Mouse (Mus musculus): ENCODE data around the gene 4930451I11Rik. TPM values are rescaled to one million over a fixed set of nuclear protein-coding genes. Genes with fewer than 3 reads are reported as not detected.

Gene 4930451I11Rik
- total and polyA plus RNA-seq, 3 experiments: not detected

- TF ChIP-seq ZMIZ1 (IDR thresholded peaks at IDR 0.05; ENCODE audit: low read depth, low read length) (peak; percentile 38; the same call in 1 of the 2 replicates), POLR2AphosphoS2 (IDR thresholded peaks at IDR 0.05; ENCODE audit: low read length) (peak; percentile 81), ETS1 (IDR thresholded peaks at IDR 0.05; ENCODE audit: low read depth, low read length) (no peak), CHD2 (IDR thresholded peaks at IDR 0.05; ENCODE audit: low read length) (no peak), POLR2A (IDR thresholded peaks at IDR 0.05; ENCODE audit: control insufficient read depth in 1 of 2, insufficient read depth in 1 of 2, low read depth in 1 of 2, low read length in 2 of 2, poor library complexity in 1 of 2) (peak in 1 of 2 experiments; percentile 17; a peak in 1 of 4 replicates)
- Histone ChIP-seq H3K36me3 (ENCODE audit: control insufficient read depth in 1 of 2, insufficient read depth in 2 of 2, low read length in 2 of 2) (peaks cover 13 to 26% of the 10 kb centered on the region in 2 experiments), H3K4me1 (ENCODE audit: control insufficient read depth in 1 of 2, insufficient read depth in 2 of 2, low read length in 2 of 2) (peaks cover 0 to 19% of the 10 kb centered on the region in 2 experiments; a peak in 3 of 4 replicates), H3K9ac (ENCODE audit: control insufficient read depth, low read depth, low read length, poor library complexity, severe bottlenecking) (no peak overlapping the region), H3K9me3 (replicated peaks; ENCODE audit: insufficient read depth, low read length) (no peaks in the 10 kb centered on the region), H3K27ac (ENCODE audit: control insufficient read depth, low read depth, low read length) (peak overlapping the region; percentile 15), H3K79me2 (ENCODE audit: control insufficient read depth, insufficient read depth, low read length, poor library complexity) (peaks cover 44% of the 10 kb centered on the region), H3K4me3 (ENCODE audit: control insufficient read depth in 1 of 2, insufficient read depth in 1 of 2, low read depth in 2 of 2, low read length in 2 of 2) (no peak overlapping the region), H3K27me3 (ENCODE audit: control insufficient read depth in 1 of 2, insufficient read depth in 2 of 2, low read length in 2 of 2) (no peaks in the 10 kb centered on the region)
- peak; percentile 55 for DNase-seq (ENCODE audit: low read depth, low spot score)
Measured at GRCm38 (mm10) chr7:126793456-126794270, 37.8 kb downstream of the 4930451I11Rik start.

DNA sequence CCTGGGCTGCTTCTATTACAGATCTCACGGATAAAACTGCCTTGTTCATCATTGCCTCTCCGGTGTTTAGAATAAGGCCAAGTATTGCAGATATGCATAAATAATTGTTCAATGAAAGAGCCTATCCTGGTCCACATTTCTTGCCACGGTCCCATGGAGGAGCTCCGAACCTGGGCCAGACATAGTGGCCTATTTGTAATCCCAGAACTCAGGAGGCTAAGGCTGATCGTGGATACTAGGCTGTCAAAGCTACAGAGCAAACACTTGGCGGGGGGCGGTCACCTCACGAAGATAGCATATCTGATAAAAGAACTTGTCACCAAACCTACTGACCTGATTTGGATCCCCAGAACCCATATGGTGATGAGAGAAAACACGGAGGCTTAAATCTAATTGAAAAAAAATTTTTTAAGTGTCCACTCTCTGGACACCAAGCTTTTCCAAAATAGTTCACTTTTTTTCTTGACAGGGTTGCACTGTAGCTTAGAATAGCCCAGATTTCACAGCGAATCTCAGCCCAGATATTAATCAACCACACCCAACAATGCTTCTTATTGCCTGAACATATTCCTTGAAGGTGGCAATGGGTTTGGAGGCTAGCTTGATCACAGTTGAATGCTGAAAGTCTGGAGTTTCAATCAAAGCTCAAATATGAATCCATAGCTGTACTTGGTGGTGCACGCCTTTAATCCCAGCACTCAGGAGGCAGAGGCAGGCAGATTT is 38.6 kb downstream of the 4930451I11Rik start:
- TF ChIP-seq RCOR1 (IDR thresholded peaks at IDR 0.05; ENCODE audit: low read depth, low read length) (peak; percentile 86), MAZ (IDR thresholded peaks at IDR 0.05; ENCODE audit: low read depth, low read length) (no peak), ZKSCAN1 (IDR thresholded peaks at IDR 0.05; ENCODE audit: low read depth, low read length) (peak; percentile 2; the same call in 1 of the 2 replicates), ZNF384 (IDR thresholded peaks at IDR 0.05; ENCODE audit: low read depth, low read length) (0 out of 2 replicates have a peak, but pooled peaks have one; percentile 27), POLR2A (IDR thresholded peaks at IDR 0.05; ENCODE audit: control insufficient read depth in 1 of 2, insufficient read depth in 1 of 2, low read depth in 1 of 2, low read length in 2 of 2, poor library complexity in 1 of 2) (peak in 1 of 2 experiments; percentile 12; a peak in 2 of 4 replicates), HCFC1 (IDR thresholded peaks at IDR 0.05; ENCODE audit: low read depth, low read length) (no peak), GATA1 (IDR thresholded peaks at IDR 0.05; ENCODE audit: low read depth, low read length) (peak; percentile 10; the same call in 1 of the 2 replicates), CHD2 (IDR thresholded peaks at IDR 0.05; ENCODE audit: low read length) (0 out of 2 replicates have a peak, but pooled peaks have one; percentile 4)
- Histone ChIP-seq H3K27ac (ENCODE audit: control insufficient read depth, low read depth, low read length) (peak overlapping the region; percentile 95), H3K27me3 (ENCODE audit: control insufficient read depth in 1 of 2, insufficient read depth in 2 of 2, low read length in 2 of 2) (no peaks in the 10 kb centered on the region), H3K4me1 (ENCODE audit: control insufficient read depth in 1 of 2, insufficient read depth in 2 of 2, low read length in 2 of 2) (peaks cover 0 to 19% of the 10 kb centered on the region in 2 experiments; a peak in 3 of 4 replicates), H3K79me2 (ENCODE audit: control insufficient read depth, insufficient read depth, low read length, poor library complexity) (peaks cover 36% of the 10 kb centered on the region), H3K9me3 (replicated peaks; ENCODE audit: insufficient read depth, low read length) (no peaks in the 10 kb centered on the region), H3K9ac (ENCODE audit: control insufficient read depth, low read depth, low read length, poor library complexity, severe bottlenecking) (peak overlapping the region; percentile 75), H3K4me3 (ENCODE audit: control insufficient read depth in 1 of 2, insufficient read depth in 1 of 2, low read depth in 2 of 2, low read length in 2 of 2) (peak overlapping the region; percentile 55 to 96), H3K36me3 (ENCODE audit: control insufficient read depth in 1 of 2, insufficient read depth in 2 of 2, low read length in 2 of 2) (peaks cover 15 to 26% of the 10 kb centered on the region in 2 experiments)
- peak; percentile 60 for DNase-seq (ENCODE audit: low read depth, low spot score)

Data from MEL (cell line).